Mouse (Mus musculus) cerebellum, adult (tissue): Measurements from ENCODE around the gene Gm15293.
"Not testable (repeated sequence)": the region's sequence is repeated elsewhere in the genome, so short reads cannot be mapped to it uniquely, and the experiment has no call there.

Experiments used
- ATAC-seq: cut with Nextera tagmentation; 2 replicates; pipeline ENCODE4 v1.9.2; 2017; ENCODE audit warnings: mild to moderate bottlenecking, moderate library complexity, mixed read lengths; ENCODE audit not compliant: insufficient number of reproducible peaks, low FRiP score, low TSS enrichment

Gene Gm15293

DNA sequence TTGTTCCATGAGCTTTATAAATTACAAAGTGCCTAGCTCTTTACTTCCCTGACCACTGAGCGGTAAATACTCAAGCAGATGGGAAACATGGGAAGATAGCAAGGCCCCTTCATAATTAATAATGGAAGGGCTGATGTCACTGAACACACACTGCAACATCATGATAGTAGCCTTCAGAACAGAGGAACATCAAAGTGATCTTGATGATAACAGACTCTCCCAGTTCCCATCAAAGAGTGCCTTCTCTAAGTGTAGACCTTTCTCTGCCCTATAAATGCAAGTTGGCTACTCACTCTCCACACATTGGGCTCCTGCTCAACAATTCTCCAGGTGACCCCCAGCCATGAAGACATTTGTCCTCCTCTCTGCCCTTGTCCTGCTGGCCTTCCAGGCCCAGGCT, at the start of gene Gm15293:
TSS of gene Gm15293 (plus strand) at position 301 of the 400 bp plus-strand sequence.
- ATAC-seq: not testable (repeated sequence)

DNA sequence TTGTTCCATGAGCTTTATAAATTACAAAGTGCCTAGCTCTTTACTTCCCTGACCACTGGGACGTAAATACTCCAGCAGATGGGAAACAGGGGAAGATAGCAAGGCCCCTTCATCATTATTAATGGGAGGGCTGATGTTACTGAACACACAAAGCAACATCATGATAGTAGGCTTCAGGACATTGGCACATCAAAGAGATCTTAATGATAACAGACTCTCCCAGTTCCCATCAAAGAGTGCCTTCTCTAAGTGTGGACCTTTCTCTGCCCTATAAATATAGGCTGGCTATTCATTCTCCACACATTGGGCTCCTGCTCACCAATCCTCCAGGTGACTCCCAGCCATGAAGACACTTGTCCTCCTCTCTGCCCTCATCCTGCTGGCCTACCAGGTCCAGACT, 39.4 kb upstream of the Gm15293 start, which contains the start of gene Defa22:
TSS of gene Defa22 (plus strand) at position 301 of the 400 bp plus-strand sequence.
- not testable (repeated sequence) for ATAC-seq

- ATAC-seq: not testable (repeated sequence)
Observed at GRCm38 (mm10) chr8:21191314-21191713, 10.0 kb upstream of the Gm15293 start, which contains the start of gene Defa31. Gene Defa31, plus strand, starts transcription at chr8:21191614.
